Mouse (Mus musculus): Measurements from ENCODE around the gene Dusp5. TPM values are rescaled to one million over a fixed set of nuclear protein-coding genes. Genes with fewer than 3 reads are reported as not detected.

Gene Dusp5
- polyA plus RNA-seq, 1 experiment = 46.7 TPM

GRCm38 (mm10) chr19:53507497-53507896 is 21.4 kb upstream of the Dusp5 start:
- peaks cover 32% of the 10 kb centered on the region for H3K4me1 ChIP-seq (replicated peaks; ENCODE audit: control insufficient read depth, insufficient read depth, low read length)
- WGBS = 74% methylated on average over 8 of the region's 8 CpGs
- no peaks in the 10 kb centered on the region for H3K36me3 ChIP-seq (ENCODE audit: control insufficient read depth, insufficient read depth, low read length)
- no peaks in the 10 kb centered on the region for H3K27me3 ChIP-seq (ENCODE audit: control insufficient read depth, insufficient read depth, low read length)
- TF ChIP-seq CTCF (IDR thresholded peaks at IDR 0.05; ENCODE audit: borderline replicate concordance, control insufficient read depth, extremely low read depth, insufficient read depth, low read length, poor library complexity) (no peak), POLR2A (IDR thresholded peaks at IDR 0.05; ENCODE audit: control insufficient read depth, extremely low read depth, insufficient read depth, low read length, poor library complexity) (0 out of 2 replicates have a peak, but pooled peaks have one; percentile 24)
- peak overlapping the region; percentile 82 for H3K27ac ChIP-seq (ENCODE audit: control insufficient read depth, insufficient read depth, low read length)
- DNase-seq = peak; percentile 39
- H3K4me3 ChIP-seq (ENCODE audit: control insufficient read depth, insufficient read depth, low read length) = no peak overlapping the region

- DNase-seq = no peak
- TF ChIP-seq POLR2A (IDR thresholded peaks at IDR 0.05; ENCODE audit: control insufficient read depth, extremely low read depth, insufficient read depth, low read length, poor library complexity) (no peak), CTCF (IDR thresholded peaks at IDR 0.05; ENCODE audit: borderline replicate concordance, control insufficient read depth, extremely low read depth, insufficient read depth, low read length, poor library complexity) (no peak)
Observed at GRCm38 (mm10) chr19:53511244-53511934, 17.5 kb upstream of the Dusp5 start.

GRCm38 (mm10) chr19:53517370-53518096 is 11.4 kb upstream of the Dusp5 start:
- 86% methylated on average over 18 of the region's 18 CpGs for WGBS
- no peaks in the 10 kb centered on the region for H3K27me3 ChIP-seq (ENCODE audit: control insufficient read depth, insufficient read depth, low read length)
- no peaks in the 10 kb centered on the region for H3K36me3 ChIP-seq (ENCODE audit: control insufficient read depth, insufficient read depth, low read length)
- H3K4me1 ChIP-seq (replicated peaks; ENCODE audit: control insufficient read depth, insufficient read depth, low read length) = peaks cover 25% of the 10 kb centered on the region
- no peak for TF ChIP-seq POLR2A (IDR thresholded peaks at IDR 0.05; ENCODE audit: control insufficient read depth, extremely low read depth, insufficient read depth, low read length, poor library complexity)
- TF ChIP-seq CTCF (IDR thresholded peaks at IDR 0.05; ENCODE audit: borderline replicate concordance, control insufficient read depth, extremely low read depth, insufficient read depth, low read length, poor library complexity) = no peak
- no peak overlapping the region for H3K4me3 ChIP-seq (ENCODE audit: control insufficient read depth, insufficient read depth, low read length)
- no peak overlapping the region for H3K27ac ChIP-seq (ENCODE audit: control insufficient read depth, insufficient read depth, low read length)
- no peak for DNase-seq

More at GRCm38 (mm10) chr19:53511244-53511934, 17.5 kb upstream of the Dusp5 start:
- H3K27ac ChIP-seq (ENCODE audit: control insufficient read depth, insufficient read depth, low read length) = no peak overlapping the region
- H3K27me3 ChIP-seq (ENCODE audit: control insufficient read depth, insufficient read depth, low read length) = no peaks in the 10 kb centered on the region
- 88% methylated on average over 13 of the region's 13 CpGs for WGBS
- H3K4me3 ChIP-seq (ENCODE audit: control insufficient read depth, insufficient read depth, low read length) = no peak overlapping the region
- H3K36me3 ChIP-seq (ENCODE audit: control insufficient read depth, insufficient read depth, low read length) = no peaks in the 10 kb centered on the region
- peaks cover 15% of the 10 kb centered on the region for H3K4me1 ChIP-seq (replicated peaks; ENCODE audit: control insufficient read depth, insufficient read depth, low read length)

- H3K4me1 ChIP-seq (replicated peaks; ENCODE audit: control insufficient read depth, insufficient read depth, low read length) = peaks cover 25% of the 10 kb centered on the region
- peak overlapping the region; percentile 57 for H3K27ac ChIP-seq (ENCODE audit: control insufficient read depth, insufficient read depth, low read length)
- DNase-seq = no peak
- TF ChIP-seq POLR2A (IDR thresholded peaks at IDR 0.05; ENCODE audit: control insufficient read depth, extremely low read depth, insufficient read depth, low read length, poor library complexity) (no peak), CTCF (IDR thresholded peaks at IDR 0.05; ENCODE audit: borderline replicate concordance, control insufficient read depth, extremely low read depth, insufficient read depth, low read length, poor library complexity) (no peak)
- H3K4me3 ChIP-seq (ENCODE audit: control insufficient read depth, insufficient read depth, low read length) = no peak overlapping the region
- no peaks in the 10 kb centered on the region for H3K36me3 ChIP-seq (ENCODE audit: control insufficient read depth, insufficient read depth, low read length)
- WGBS = 79% methylated on average over 8 of the region's 8 CpGs
- no peaks in the 10 kb centered on the region for H3K27me3 ChIP-seq (ENCODE audit: control insufficient read depth, insufficient read depth, low read length)
Observed at GRCm38 (mm10) chr19:53519549-53519948, 9.4 kb upstream of the Dusp5 start.

GRCm38 (mm10) chr19:53519981-53520380 is 8.9 kb upstream of the Dusp5 start:
- Histone ChIP-seq H3K27ac (ENCODE audit: control insufficient read depth, insufficient read depth, low read length) (peak overlapping the region; percentile 93), H3K4me3 (ENCODE audit: control insufficient read depth, insufficient read depth, low read length) (peak overlapping the region; percentile 22; the same call in 1 of the 2 replicates), H3K36me3 (ENCODE audit: control insufficient read depth, insufficient read depth, low read length) (no peaks in the 10 kb centered on the region), H3K27me3 (ENCODE audit: control insufficient read depth, insufficient read depth, low read length) (no peaks in the 10 kb centered on the region), H3K4me1 (replicated peaks; ENCODE audit: control insufficient read depth, insufficient read depth, low read length) (peaks cover 25% of the 10 kb centered on the region)
- DNase-seq = peak; percentile 82
- WGBS = 22% methylated on average over 10 of the region's 10 CpGs
- TF ChIP-seq CTCF (IDR thresholded peaks at IDR 0.05; ENCODE audit: borderline replicate concordance, control insufficient read depth, extremely low read depth, insufficient read depth, low read length, poor library complexity) = peak; percentile 24; the same call in 1 of the 2 replicates
- TF ChIP-seq POLR2A (IDR thresholded peaks at IDR 0.05; ENCODE audit: control insufficient read depth, extremely low read depth, insufficient read depth, low read length, poor library complexity) = 0 out of 2 replicates have a peak, but pooled peaks have one; percentile 24

- 73% methylated on average over 11 of the region's 11 CpGs for WGBS
- H3K4me1 ChIP-seq (replicated peaks; ENCODE audit: control insufficient read depth, insufficient read depth, low read length) = peaks cover 25% of the 10 kb centered on the region
- peak overlapping the region; percentile 93; the same call in 1 of the 2 replicates for H3K27ac ChIP-seq (ENCODE audit: control insufficient read depth, insufficient read depth, low read length)
- no peak for DNase-seq
- H3K27me3 ChIP-seq (ENCODE audit: control insufficient read depth, insufficient read depth, low read length) = no peaks in the 10 kb centered on the region
- no peaks in the 10 kb centered on the region for H3K36me3 ChIP-seq (ENCODE audit: control insufficient read depth, insufficient read depth, low read length)
- no peak for TF ChIP-seq CTCF (IDR thresholded peaks at IDR 0.05; ENCODE audit: borderline replicate concordance, control insufficient read depth, extremely low read depth, insufficient read depth, low read length, poor library complexity)
- no peak overlapping the region for H3K4me3 ChIP-seq (ENCODE audit: control insufficient read depth, insufficient read depth, low read length)
Observed at GRCm38 (mm10) chr19:53521137-53521795, 7.6 kb upstream of the Dusp5 start.

Data from thymus, adult 2 months (tissue).